Mouse (Mus musculus) heart, embryonic 10.5 days (tissue): Measurements from ENCODE around the gene Epb41l1. TPM values are rescaled to one million over a fixed set of nuclear protein-coding genes. Genes with fewer than 3 reads are reported as not detected.
"Not testable (repeated sequence)": the region's sequence is repeated elsewhere in the genome, so short reads cannot be mapped to it uniquely, and the experiment has no call there.

Experiments
- DNase-seq: peaks from one replicate; pipeline ENCODE4 v3.0.0-alpha.2; 2017; ENCODE audit warnings: low spot score
- H3K27ac ChIP-seq: fragments of 300-500 bp; sonication (generic); 2 replicates; pipeline ENCODE4 v1.5.1; 2016; ENCODE audit warnings: mild to moderate bottlenecking
- H3K27me3 ChIP-seq: fragments of 300-500 bp; sonication (generic); 2 replicates; pipeline ENCODE4 v1.6.1; 2016; ENCODE audit warnings: mild to moderate bottlenecking; ENCODE audit not compliant: poor library complexity, insufficient read depth, severe bottlenecking
- H3K36me3 ChIP-seq: fragments of 300-500 bp; sonication (generic); 2 replicates; pipeline ENCODE4 v1.6.1; 2016; ENCODE audit warnings: mild to moderate bottlenecking, moderate library complexity
- H3K4me1 ChIP-seq: fragments of 300-500 bp; sonication (generic); 2 replicates; pipeline ENCODE4 v1.6.1; 2016; ENCODE audit warnings: mild to moderate bottlenecking
- H3K4me3 ChIP-seq: fragments of 300-500 bp; sonication (generic); 2 replicates; pipeline ENCODE4 v1.5.1; 2016; ENCODE audit warnings: mild to moderate bottlenecking, moderate library complexity
- H3K9me3 ChIP-seq: fragments of 300-500 bp; sonication (generic); 2 replicates; pipeline ENCODE4 v1.6.1; 2016; ENCODE audit warnings: mild to moderate bottlenecking, moderate library complexity
- WGBS: fragments of 180-500 bp; shearing (Covaris S2); methylation state at CpG from one replicate; pipeline ENCODE4 v1.1.7; 2016; 5-methylcytosine and 5-hydroxymethylcytosine counted together
- polyA plus RNA-seq: library from polyadenylated mRNA; unstranded; fragments of >200 nt; fragmentation: Nextera tagmentation; extraction: Ambion mirVana; gene quantifications from 2 replicates; pipeline ENCODE4 v1.2.1, GENCODE M21; 2016

Epb41l1 gene
- polyA plus RNA-seq, 1 experiment from 2014 or later = 1.5 TPM

GRCm38 (mm10) chr2:156408168-156408567, 12.5 kb upstream of the Epb41l1 start:
- no peak for DNase-seq
- Histone ChIP-seq H3K36me3 (no peaks in the 10 kb centered on the region), H3K9me3 (no peaks in the 10 kb centered on the region), H3K4me1 (peaks cover 13% of the 10 kb centered on the region), H3K27ac (0 out of 2 replicates have a peak overlapping the region, but pooled peaks have one; percentile 4), H3K27me3 (0 out of 2 replicates have a peak, but pooled peaks cover 4% of the 10 kb centered on the region), H3K4me3 (no peak overlapping the region)
- 47% methylated on average over 8 of the region's 8 CpGs for WGBS

- not testable (repeated sequence) for H3K36me3 ChIP-seq, H3K9me3 ChIP-seq, H3K27me3 ChIP-seq, H3K27ac ChIP-seq, H3K4me3 ChIP-seq, DNase-seq
- WGBS = 80% methylated on average over 7 of the region's 7 CpGs
- H3K4me1 ChIP-seq = peaks cover 13% of the 10 kb centered on the region
These were observed 9.4 kb upstream of the Epb41l1 start for GRCm38 (mm10) chr2:156411348-156411747.

DNA sequence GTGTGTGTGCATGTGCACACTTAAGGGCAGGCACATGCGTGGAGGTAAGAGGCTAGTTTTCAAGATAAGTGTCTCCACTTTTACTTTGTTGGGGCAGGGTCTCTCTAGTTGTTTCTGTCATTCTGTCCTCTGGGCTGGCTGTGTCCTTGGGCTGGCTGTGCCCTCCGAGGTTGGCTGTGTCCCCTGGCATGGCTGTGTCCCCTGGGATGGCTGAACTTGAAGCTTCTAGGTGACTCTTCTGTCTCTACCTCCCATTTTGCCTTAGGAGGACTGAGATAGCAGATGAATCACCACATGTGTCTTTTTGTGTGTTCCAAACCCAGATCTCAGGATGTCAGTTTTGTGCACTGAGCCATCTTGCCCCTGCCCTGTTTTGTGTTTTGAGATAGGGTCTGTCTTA, 5.7 kb upstream of the Epb41l1 start:
- Histone ChIP-seq H3K27ac (no peak overlapping the region), H3K9me3 (no peaks in the 10 kb centered on the region), H3K4me1 (no peaks in the 10 kb centered on the region), H3K4me3 (no peak overlapping the region), H3K36me3 (no peaks in the 10 kb centered on the region), H3K27me3 (peaks cover 28% of the 10 kb centered on the region)
- WGBS = 64% methylated on average over 2 of the region's 2 CpGs
- DNase-seq = no peak

DNA sequence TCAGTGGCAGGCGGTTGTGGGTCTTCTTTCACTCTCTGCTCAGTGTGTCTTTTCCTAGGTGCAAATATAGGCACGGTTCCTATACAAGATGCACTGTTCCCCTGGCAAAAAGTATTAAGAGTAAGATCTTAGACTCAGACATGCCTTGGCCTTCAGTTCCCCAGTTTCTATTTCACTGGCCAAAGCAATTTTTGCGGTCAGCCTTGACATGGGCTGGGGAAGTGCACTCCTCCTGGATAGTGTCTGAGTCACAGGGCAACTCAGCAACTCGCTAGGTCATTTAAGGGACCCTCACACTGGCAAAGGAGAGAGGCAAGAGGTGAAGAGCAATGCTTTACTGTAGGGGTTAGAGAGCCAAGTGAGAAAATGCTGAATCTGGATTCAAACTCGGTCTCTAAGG, 5.0 kb upstream of the Epb41l1 start:
- WGBS = 61% methylated on average over 5 of the region's 5 CpGs
- no peaks in the 10 kb centered on the region for H3K9me3 ChIP-seq
- H3K4me3 ChIP-seq = no peak overlapping the region
- H3K27me3 ChIP-seq = peaks cover 34% of the 10 kb centered on the region
- H3K27ac ChIP-seq = no peak overlapping the region
- DNase-seq = no peak
- H3K4me1 ChIP-seq = peaks cover 5% of the 10 kb centered on the region
- H3K36me3 ChIP-seq = no peaks in the 10 kb centered on the region

DNA sequence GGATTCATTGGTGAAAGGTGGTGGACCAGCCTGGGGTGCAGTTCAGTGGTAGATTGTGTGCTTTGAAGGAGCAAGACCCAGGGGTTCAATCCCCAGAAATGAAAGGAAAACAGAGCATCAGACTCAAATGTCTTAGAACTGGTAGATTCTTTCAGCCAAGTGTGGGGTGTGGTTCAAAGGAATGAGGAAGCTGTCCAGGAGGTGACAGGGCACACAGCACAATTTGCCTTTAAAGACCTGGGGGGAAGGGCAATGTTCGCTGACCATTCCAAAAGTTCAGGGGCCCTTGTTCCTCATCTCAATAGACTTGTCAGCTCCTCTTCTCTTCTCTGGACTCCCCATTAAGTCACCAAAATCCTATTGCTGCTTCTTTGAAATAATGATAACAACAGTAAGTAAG, 3.5 kb upstream of the Epb41l1 start:
- peaks cover 20% of the 10 kb centered on the region for H3K4me1 ChIP-seq
- H3K4me3 ChIP-seq = no peak overlapping the region
- 68% methylated on average over 1 of the region's 1 CpGs for WGBS
- DNase-seq = no peak
- H3K27ac ChIP-seq = no peak overlapping the region
- H3K27me3 ChIP-seq = peaks cover 49% of the 10 kb centered on the region
- no peaks in the 10 kb centered on the region for H3K36me3 ChIP-seq
- no peaks in the 10 kb centered on the region for H3K9me3 ChIP-seq

- whole genome bisulfite sequencing = 68% methylated on average over 5 of the region's 5 CpGs
- H3K36me3 ChIP-seq = no peaks in the 10 kb centered on the region
- no peak overlapping the region for H3K27ac ChIP-seq
- no peak for DNase-seq
- no peak overlapping the region for H3K4me3 ChIP-seq
- peaks cover 61% of the 10 kb centered on the region for H3K27me3 ChIP-seq
- peaks cover 26% of the 10 kb centered on the region for H3K4me1 ChIP-seq
- no peaks in the 10 kb centered on the region for H3K9me3 ChIP-seq
These were observed 2.2 kb upstream of the Epb41l1 start for GRCm38 (mm10) chr2:156418467-156418866.

DNA sequence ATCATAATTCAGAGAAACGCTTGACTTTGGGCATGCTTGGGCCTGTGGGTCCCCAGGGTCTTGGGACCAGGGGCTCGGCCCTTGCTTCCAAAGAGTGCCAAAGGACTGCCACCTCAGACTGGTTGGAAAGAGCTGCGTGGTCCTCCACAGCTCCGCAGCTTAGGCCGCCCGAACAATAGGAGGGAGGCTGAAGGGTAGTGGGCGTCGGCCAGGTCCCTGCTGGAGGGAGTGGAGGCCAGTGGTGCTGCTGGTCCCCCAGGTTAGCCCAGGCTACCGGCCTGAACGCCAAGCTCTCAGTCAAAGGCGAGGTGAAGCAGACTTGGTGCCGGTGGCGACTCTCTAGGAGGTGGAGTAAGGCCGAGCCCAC, 399 bp upstream of the Epb41l1 start:
- no peak for DNase-seq
- Histone ChIP-seq H3K27me3 (peaks cover 75% of the 10 kb centered on the region), H3K36me3 (no peaks in the 10 kb centered on the region), H3K4me3 (peak overlapping the region; percentile 79), H3K27ac (peak overlapping the region; percentile 84), H3K9me3 (no peaks in the 10 kb centered on the region), H3K4me1 (peaks cover 26% of the 10 kb centered on the region)
- 9% methylated on average over 14 of the region's 14 CpGs for WGBS

- Histone ChIP-seq H3K27ac (peak overlapping the region; percentile 84), H3K27me3 (peaks cover 82% of the 10 kb centered on the region), H3K4me1 (peaks cover 26% of the 10 kb centered on the region), H3K36me3 (no peaks in the 10 kb centered on the region), H3K9me3 (no peaks in the 10 kb centered on the region), H3K4me3 (peak overlapping the region; percentile 79)
- WGBS = under 1% methylated on average over 36 of the region's 36 CpGs
- DNase-seq = no peak
These were observed 837 bp downstream of the Epb41l1 start for GRCm38 (mm10) chr2:156421381-156422110.

DNA sequence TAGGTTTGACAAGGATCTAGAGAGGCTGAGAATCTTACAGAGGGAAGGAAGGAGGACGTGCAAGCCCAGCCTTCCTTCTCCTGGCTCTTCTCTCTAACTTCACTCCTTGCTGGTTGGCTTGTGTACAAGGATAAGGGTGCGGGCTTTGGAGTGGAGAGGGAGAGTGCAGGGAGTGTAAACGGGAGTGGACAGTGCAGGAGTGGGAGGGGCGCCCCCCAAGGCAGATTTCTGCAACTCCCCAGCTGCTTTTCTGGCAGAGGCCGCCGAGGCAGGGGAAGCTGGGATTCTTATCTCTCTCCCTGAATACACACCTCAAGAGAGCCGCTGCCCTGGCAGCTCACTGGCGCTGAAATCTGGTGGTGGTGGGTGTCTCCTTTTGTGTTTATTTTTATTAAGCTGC, 1.9 kb downstream of the Epb41l1 start:
- Histone ChIP-seq H3K4me3 (peak overlapping the region; percentile 27; the same call in 1 of the 2 replicates), H3K27me3 (peaks cover 81% of the 10 kb centered on the region), H3K4me1 (peaks cover 26% of the 10 kb centered on the region), H3K36me3 (no peaks in the 10 kb centered on the region), H3K27ac (no peak overlapping the region), H3K9me3 (no peaks in the 10 kb centered on the region)
- no peak for DNase-seq
- 0% methylated on average over 7 of the region's 8 CpGs for WGBS

- no peak for DNase-seq
- H3K4me3 ChIP-seq = no peak overlapping the region
- H3K4me1 ChIP-seq = peaks cover 29% of the 10 kb centered on the region
- WGBS = 71% methylated on average over 4 of the region's 4 CpGs
- H3K27me3 ChIP-seq = peaks cover 77% of the 10 kb centered on the region
- H3K36me3 ChIP-seq = no peaks in the 10 kb centered on the region
- no peak overlapping the region for H3K27ac ChIP-seq
- H3K9me3 ChIP-seq = no peaks in the 10 kb centered on the region
These were observed 3.0 kb downstream of the Epb41l1 start for GRCm38 (mm10) chr2:156423672-156424071.

DNA sequence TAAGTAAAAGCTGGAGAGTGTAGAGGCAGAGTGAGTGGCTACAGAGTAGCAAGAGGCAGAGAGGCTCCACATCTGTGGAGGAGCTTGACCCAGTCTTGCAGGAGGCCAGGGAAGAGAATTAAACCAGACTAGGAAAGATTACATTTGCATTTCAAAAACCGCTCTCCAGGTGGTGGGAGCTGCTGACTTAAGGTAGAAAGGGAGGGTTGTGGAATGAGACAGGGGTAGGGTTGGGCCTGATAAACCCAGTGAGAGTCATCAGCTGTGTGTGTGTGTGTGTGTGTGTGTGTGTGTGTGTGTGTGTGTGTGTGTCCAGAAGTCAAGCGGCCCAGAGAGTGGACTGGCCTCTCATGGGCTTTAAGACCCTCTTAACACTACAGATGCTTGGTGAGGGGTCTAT, 4.9 kb downstream of the Epb41l1 start:
- whole genome bisulfite sequencing = 36% methylated on average over 2 of the region's 2 CpGs
- peaks cover 28% of the 10 kb centered on the region for H3K4me1 ChIP-seq
- H3K9me3 ChIP-seq = no peaks in the 10 kb centered on the region
- no peak for DNase-seq
- no peaks in the 10 kb centered on the region for H3K36me3 ChIP-seq
- H3K27me3 ChIP-seq = peaks cover 66% of the 10 kb centered on the region
- no peak overlapping the region for H3K27ac ChIP-seq
- no peak overlapping the region for H3K4me3 ChIP-seq

DNA sequence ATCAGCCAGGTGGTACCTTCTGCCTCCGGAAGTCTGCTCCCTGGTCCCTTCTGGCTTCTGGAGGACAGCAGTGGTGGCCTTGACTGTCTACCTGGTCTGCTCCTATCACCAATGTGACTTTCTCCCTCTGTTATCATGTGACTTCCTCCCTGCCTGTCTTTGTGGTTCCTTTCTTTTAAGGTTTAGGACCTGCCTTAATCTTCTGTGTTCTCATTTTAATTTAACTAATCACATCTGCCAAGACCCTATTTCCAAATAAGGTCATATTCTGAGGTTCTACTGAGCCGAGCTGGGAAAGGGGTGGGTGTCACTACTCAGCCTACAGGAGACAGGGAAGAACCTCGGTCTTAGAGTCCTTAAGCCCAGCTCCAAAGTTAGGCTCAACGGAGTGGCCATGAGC, 5.4 kb downstream of the Epb41l1 start:
- Histone ChIP-seq H3K27ac (no peak overlapping the region), H3K36me3 (no peaks in the 10 kb centered on the region), H3K27me3 (peaks cover 61% of the 10 kb centered on the region), H3K4me1 (peaks cover 23% of the 10 kb centered on the region), H3K9me3 (no peaks in the 10 kb centered on the region), H3K4me3 (no peak overlapping the region)
- no peak for DNase-seq
- 50% methylated on average over 4 of the region's 4 CpGs for WGBS

- no peak overlapping the region for H3K4me3 ChIP-seq
- H3K9me3 ChIP-seq = no peaks in the 10 kb centered on the region
- H3K36me3 ChIP-seq = no peaks in the 10 kb centered on the region
- peaks cover 27% of the 10 kb centered on the region for H3K4me1 ChIP-seq
- peaks cover 25% of the 10 kb centered on the region for H3K27me3 ChIP-seq
- DNase-seq = no peak
- 82% methylated on average over 10 of the region's 10 CpGs for WGBS
- no peak overlapping the region for H3K27ac ChIP-seq
These were observed 9.1 kb downstream of the Epb41l1 start for GRCm38 (mm10) chr2:156429836-156430235.

DNA sequence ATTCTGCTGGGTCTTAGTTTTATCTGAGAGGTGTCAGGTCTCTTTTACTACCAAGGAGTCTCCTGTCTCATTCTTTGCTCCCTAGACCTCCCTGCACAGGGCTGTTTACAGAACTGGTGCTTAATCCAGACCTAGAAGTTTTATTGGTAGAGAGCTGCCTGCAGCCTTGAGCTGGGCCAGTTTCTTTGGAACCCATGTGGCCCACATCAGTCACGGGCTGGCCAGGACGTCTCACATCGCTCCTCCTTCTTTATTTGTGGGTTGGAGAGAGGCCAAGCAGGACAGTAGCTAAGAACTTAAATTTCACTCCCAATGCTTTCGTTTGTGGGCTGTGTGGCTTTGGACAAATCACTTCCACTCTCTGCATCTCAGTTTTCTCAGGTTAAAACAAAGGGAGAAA, 9.6 kb downstream of the Epb41l1 start:
- no peaks in the 10 kb centered on the region for H3K36me3 ChIP-seq
- no peak overlapping the region for H3K27ac ChIP-seq

More for the DNA sequence above, 9.6 kb downstream of the Epb41l1 start:
- WGBS = 58% methylated on average over 4 of the region's 4 CpGs
- no peaks in the 10 kb centered on the region for H3K9me3 ChIP-seq
- H3K4me1 ChIP-seq = peaks cover 27% of the 10 kb centered on the region
- DNase-seq = no peak
- no peak overlapping the region for H3K4me3 ChIP-seq
- peaks cover 25% of the 10 kb centered on the region for H3K27me3 ChIP-seq
